Mouse (Mus musculus) right cerebral cortex, postnatal 25 days (tissue): ENCODE results near the gene Hoxc8.

Source experiments
- DNase-seq: peaks from one replicate; pipeline ENCODE4 v3.0.0; 2022

The Hoxc8 gene

GRCm38 (mm10) chr15:103038701-103039480 lies 48.5 kb downstream of the Hoxc8 start:
- DNase-seq = no peak

- DNase-seq = no peak
Measured at GRCm38 (mm10) chr15:103039609-103040008, 49.2 kb downstream of the Hoxc8 start.

DNA sequence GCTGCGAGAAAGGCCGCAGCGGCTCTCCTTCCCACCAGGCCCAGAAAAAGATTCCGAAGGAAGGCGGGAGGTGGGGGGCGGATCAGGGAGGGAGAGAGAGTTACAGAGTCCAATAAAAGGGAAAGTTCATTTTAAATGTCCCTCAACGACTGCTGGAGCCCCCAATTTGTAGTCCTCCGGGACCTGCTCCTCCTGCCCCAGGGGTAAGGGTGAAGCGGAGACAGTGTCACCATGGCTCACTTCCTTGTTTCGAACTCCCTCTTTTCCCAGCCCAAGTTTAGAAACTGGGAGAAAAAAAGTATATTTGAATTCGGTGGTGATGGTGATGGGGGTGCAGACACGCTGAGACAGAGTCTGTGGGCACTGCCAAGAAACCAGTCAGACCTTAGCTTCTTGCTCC lies 50.2 kb downstream of the Hoxc8 start:
- no peak for DNase-seq

- no peak for DNase-seq
Measured at GRCm38 (mm10) chr15:103041613-103042012, 51.2 kb downstream of the Hoxc8 start.

GRCm38 (mm10) chr15:103042209-103042608 lies 51.8 kb downstream of the Hoxc8 start:
- no peak for DNase-seq
